Mouse (Mus musculus) ES-E14 (cell line): ENCODE results near the gene Fhad1.

Experiments used
- CHD2 ChIP-seq: IDR thresholded peaks from 2 replicates; pipeline ENCODE4 v1.6.1; 2014; ENCODE audit warnings: mild to moderate bottlenecking, low read depth, low read length, inconsistent platforms
- HCFC1 ChIP-seq: IDR thresholded peaks from 2 replicates; pipeline ENCODE4 v1.6.1; 2012; ENCODE audit warnings: low read length, inconsistent platforms, borderline replicate concordance; ENCODE audit not compliant: insufficient read depth
- MAFK ChIP-seq: IDR thresholded peaks from 2 replicates; pipeline ENCODE4 v1.6.1; 2014; ENCODE audit warnings: mild to moderate bottlenecking, low read depth, low read length, inconsistent platforms; ENCODE audit not compliant: insufficient read depth
- ZC3H11A ChIP-seq: IDR thresholded peaks from 2 replicates; pipeline ENCODE4 v1.6.1; 2012; ENCODE audit warnings: low read depth, mild to moderate bottlenecking, inconsistent platforms, low read length, borderline replicate concordance
- ZNF384 ChIP-seq: IDR thresholded peaks from 2 replicates; pipeline ENCODE4 v1.6.1; 2012; ENCODE audit warnings: low read depth, low read length, inconsistent platforms

GRCm38 (mm10) chr4:141857422-141857930 is 157.4 kb downstream of the Fhad1 start:
- no peak for TF ChIP-seq HCFC1
- no peak for TF ChIP-seq CHD2
- no peak for TF ChIP-seq ZNF384
- TF ChIP-seq MAFK = no peak
- TF ChIP-seq ZC3H11A = no peak
